Mouse (Mus musculus) cerebellum, adult 8-10 months (tissue): ENCODE measurements around the gene Kcnj10.

Experiments used
- DNase-seq: peaks from one replicate; pipeline ENCODE4 v3.0.0; 2022

Kcnj10 gene

DNA sequence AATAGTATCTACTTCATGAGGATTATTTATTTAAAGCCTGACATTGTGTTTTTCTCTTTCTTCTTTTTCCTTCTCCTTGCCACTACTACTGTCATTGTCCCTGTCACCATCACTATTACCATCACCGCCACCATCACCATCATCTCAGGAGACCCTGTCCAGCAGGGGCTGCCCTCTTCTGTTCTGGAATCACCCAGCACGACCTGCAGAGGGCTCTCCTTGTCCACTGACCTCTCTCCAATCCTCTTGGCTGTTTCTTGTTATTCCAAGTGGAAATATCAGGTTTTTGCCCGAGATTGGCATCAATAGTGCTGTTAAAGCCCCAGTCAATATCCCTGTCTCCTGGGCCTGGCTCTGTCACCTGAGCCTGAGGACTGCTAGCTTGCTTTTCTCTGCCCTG, 7.5 kb upstream of the Kcnj10 start:
- DNase-seq: peak; percentile 19

GRCm38 (mm10) chr1:172335804-172336203, 5.2 kb upstream of the Kcnj10 start:
- DNase-seq: no peak

DNA sequence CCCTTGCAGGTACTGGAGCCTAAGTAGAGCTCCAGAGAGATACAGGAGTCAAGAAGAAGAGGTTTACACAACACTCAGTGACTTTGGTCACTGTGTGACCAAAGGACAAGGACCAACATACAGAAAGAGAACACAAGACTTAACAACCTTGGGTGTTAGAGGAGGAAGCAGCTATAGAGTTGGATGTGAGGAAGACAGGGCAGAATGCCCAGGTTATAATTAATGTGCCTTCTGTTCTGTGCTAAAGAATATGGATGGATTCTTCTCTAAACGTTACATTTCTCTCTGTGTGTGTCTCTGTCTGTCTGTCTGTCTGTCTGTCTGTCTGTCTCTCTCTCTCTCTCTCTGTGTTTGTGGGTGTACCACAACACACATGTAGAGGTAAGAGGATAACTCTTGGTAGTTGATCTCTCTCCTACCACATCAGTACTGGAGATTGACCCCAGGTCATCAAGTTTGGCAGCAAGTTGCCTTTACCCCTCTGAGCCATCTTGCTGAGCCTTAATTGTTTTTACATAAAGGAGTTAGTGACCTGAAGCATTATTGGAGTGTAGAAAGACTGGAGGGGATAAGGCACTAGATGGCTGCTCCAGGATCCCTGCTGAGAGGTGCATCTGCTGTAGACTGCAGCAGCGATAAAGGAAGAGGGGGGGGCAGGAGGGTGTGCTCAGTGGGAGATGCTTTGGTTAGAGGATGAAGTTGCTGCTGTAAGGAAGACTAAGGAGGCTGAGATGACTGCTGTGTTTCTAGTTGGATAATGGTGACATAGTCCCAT, 3.4 kb upstream of the Kcnj10 start:
- DNase-seq: peak; percentile 70

GRCm38 (mm10) chr1:172341386-172341785, 376 bp downstream of the Kcnj10 start:
- DNase-seq: no peak

DNA sequence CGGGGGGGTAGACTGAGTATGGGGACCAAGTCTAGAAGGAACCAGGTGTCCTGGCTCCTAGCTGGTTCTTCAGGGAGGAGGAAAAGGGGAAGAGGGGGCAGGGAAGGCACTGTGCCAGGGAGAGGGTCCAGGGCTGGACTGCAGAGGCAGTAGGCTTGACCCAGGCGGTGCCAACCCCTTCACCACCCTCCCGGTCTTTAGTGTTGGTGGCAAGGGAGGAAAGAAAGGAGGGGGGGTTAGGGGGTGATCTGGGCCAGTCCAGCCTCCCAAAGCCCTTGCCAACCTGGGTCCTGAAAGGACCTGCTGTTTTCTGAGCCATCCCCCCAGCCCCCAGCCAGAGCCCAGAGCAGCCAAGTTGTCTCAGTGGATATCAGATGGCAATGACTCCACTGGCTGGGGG, 1.7 kb downstream of the Kcnj10 start:
- DNase-seq: no peak

DNA sequence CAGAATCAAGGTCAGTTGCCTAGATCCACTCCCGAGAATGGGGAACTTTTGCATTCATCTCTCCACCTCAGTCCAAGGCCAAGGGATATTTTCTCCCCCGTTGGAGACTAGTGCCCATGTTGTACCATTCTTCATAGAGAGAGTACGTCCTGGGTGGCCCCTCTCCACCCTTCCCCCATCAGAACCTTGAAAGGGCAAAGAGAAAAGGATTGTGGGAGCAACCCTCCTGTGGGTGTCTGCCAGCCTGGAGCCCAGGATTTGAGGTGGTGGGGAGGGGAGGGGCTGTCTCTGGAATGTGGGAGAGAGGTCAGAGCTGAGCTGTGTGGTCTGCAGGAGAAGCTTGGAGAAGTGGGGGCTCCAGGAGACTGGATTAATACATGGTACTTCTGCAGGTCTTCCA, 2.9 kb downstream of the Kcnj10 start:
- DNase-seq: no peak

- no peak for DNase-seq
Observed at GRCm38 (mm10) chr1:172344820-172345219, 3.8 kb downstream of the Kcnj10 start.

DNA sequence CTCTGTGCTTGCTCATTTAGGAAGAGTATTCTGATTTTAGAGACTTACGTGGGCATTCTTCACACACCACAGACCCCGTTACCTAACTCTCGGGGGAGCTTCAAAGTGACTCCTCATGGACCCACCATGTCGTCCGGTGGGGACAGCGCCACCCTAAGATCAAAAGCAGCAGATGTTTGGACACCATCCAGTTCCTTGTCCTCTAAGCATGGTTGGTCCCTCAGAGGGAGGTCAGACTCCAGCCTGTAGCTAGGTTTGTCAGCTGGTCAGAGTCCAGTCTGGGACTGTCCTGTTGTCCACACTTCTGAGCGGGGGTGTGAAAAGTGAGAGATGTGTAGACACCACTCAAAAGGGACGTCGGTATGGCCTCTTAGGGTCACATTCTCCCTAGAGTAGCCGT, 5.7 kb downstream of the Kcnj10 start:
- DNase-seq: no peak

GRCm38 (mm10) chr1:172347382-172347781, 6.4 kb downstream of the Kcnj10 start:
- no peak for DNase-seq

DNA sequence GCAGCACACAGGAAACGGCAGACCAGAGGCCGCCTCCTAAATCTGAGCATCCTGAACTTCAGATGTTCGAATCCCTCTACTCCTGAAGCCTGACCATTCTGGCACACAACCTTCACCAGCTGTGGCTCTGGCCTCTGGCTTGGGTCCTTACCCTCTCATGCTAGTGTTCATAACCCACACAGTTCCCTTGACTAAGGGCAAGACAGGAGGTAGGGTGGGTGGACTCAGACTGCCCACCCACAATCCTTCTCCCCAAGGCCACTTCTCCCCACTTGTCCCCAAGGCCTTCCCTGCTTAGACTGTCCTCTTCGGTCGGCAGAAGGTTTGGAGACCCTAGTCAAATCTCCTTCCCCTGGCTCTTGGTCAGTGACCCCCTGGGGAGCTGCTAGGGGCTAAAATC, 8.5 kb downstream of the Kcnj10 start:
- DNase-seq: no peak

GRCm38 (mm10) chr1:172349916-172350812, 9.2 kb downstream of the Kcnj10 start:
- DNase-seq: no peak

DNA sequence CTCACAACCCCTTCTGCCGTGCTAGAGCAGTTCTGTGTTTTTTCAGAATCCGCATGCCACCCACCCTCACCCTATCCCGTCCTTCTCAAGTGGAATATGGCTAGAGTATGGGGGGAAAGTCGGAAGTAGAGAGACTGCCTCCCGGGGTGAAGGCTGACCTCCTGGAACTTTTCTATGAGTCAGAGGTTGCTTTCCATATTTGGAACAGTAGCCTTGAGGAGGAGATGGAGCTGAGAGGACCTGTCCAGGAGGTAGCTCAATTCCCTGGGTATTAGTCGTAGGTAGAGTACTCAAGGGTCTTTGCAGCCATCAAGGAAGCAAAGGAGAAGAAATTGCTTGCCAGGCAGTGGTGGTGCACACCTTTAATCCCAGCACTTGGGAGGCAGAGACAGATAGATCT, 11.0 kb downstream of the Kcnj10 start:
- DNase-seq: no peak

DNA sequence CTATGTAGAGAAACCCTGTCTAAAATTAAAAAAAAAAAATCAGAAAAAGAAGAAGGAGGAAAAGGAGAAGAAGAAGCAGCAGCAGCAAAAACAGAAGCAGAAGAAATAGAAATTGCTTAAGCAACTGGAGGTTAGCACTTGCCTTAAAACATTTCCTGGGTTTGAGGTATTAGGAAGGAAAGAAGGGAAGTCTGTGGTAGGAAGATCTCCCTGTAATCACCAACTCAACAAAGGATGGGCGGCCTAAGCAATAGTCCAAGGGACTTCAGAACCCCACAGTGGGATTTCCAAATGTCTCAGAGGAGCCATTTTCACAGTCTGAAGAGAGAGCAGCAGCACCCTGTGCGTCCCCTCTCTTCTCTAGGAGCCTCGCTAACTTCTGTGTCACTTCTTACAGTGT, 11.4 kb downstream of the Kcnj10 start:
- DNase-seq: no peak

- no peak for DNase-seq
Observed at GRCm38 (mm10) chr1:172355336-172355735, 14.3 kb downstream of the Kcnj10 start.

DNA sequence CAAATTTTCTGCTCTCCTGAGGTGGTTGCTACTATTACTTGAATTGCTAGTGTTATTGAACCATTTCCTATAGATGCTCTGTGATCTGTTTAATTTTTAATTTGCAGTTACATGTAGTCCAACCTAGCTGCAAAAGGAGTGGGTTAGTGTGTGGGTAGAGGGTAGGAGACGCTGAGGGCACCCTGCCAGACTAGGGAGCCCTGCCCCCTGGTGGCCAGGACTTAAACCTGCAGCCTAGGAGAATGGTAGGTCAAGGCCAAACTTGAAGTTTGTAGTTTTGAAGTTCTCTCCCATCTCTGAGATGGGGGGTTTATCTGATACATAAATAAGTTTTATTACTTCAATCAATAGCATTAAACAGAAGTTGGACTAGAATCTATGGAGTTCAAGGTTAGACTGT, 16.5 kb downstream of the Kcnj10 start:
- peak; percentile 81 for DNase-seq

DNA sequence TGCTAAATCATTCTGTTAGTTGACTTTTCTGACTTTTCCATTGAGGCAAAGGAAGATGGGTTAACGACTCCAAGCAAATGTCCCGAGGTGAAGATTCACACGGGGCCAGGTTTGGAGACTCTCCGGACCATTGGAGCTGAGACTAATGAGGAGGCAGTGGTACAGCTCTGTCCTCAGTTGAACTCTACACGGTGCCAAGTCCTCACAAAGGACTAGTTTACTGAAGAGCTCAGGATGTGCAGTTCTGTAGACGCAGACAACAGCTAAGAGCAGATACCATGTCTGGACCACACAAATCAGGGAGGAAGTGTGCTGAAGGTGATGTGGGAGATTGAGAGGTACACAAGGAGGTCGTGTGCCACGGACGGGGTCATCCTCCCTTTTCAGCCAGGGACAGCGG, 17.3 kb downstream of the Kcnj10 start:
- DNase-seq: no peak

GRCm38 (mm10) chr1:172364684-172365083, 23.7 kb downstream of the Kcnj10 start:
- peak; percentile 43 for DNase-seq

DNA sequence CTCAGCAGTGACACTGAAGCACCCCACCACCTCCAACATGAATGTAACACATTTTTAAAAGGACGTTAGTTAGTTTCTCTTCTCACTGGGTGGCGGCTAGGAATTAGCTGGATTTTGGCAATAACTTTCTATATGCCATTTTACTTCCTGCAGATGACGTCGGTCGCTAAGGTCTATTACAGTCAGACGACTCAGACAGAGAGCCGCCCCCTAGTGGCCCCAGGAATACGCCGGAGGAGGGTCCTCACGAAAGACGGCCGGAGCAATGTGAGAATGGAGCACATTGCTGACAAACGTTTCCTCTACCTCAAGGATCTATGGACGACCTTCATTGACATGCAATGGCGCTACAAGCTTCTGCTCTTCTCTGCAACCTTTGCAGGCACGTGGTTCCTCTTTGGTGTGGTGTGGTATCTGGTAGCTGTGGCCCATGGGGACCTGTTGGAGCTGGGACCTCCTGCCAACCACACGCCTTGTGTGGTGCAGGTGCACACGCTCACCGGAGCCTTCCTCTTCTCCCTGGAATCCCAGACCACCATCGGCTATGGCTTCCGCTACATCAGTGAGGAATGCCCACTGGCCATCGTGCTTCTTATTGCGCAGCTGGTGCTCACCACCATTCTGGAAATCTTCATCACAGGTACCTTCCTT, 27.9 kb downstream of the Kcnj10 start:
- no peak for DNase-seq

GRCm38 (mm10) chr1:172376198-172376667, 35.2 kb downstream of the Kcnj10 start, which contains the start of gene Pigm:
TSS of gene Pigm (plus strand) at chr1:172376546.
- peak; percentile 97 for DNase-seq

GRCm38 (mm10) chr1:172376758-172377458, 35.9 kb downstream of the Kcnj10 start:
- DNase-seq: no peak

DNA sequence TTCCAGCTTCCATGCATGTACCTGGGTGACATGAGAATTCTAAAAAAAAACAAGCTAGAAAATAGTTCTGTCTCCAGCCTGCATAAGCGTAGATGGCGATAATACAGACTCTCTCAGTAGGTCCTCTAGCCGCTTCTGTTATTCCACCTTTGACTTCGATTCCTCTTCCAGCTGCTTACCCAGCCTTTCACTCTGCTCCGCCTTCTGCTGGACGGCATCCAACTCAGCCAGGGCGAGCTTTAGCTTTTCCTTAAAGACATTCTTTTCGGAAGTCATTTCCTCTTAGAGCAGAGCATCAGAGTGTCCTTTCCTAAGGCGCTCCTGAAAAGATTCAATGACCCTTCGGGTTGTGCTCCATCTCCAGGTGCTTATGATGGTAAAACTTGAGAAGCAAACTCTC, 39.1 kb downstream of the Kcnj10 start:
- DNase-seq: no peak

- no peak for DNase-seq
Observed at GRCm38 (mm10) chr1:172382090-172382489, 41.1 kb downstream of the Kcnj10 start.

GRCm38 (mm10) chr1:172387246-172387645, 46.2 kb downstream of the Kcnj10 start:
- DNase-seq: no peak
